Mouse (Mus musculus): ENCODE measurements at regions not wholly inside any gene's neighbourhood (a gene's known extent, or its start where the extent isn't known, plus 50 kb on each side); places are given as distances from the start of the nearest gene placed in this dataset.

- TF ChIP-seq CEBPB (IDR thresholded peaks at IDR 0.05; ENCODE audit: low read depth): no peak
- TF ChIP-seq USF1 (IDR thresholded peaks at IDR 0.05; ENCODE audit: low read depth): no peak
- no peak for TF ChIP-seq MAX (IDR thresholded peaks at IDR 0.05)
- TF ChIP-seq MYOG (IDR thresholded peaks at IDR 0.05; ENCODE audit: control insufficient read depth, extremely low read depth, insufficient read length): no peak
- no peaks in the 10 kb centered on the region for H3K79me3 ChIP-seq (ENCODE audit: low read depth)
- no peak overlapping the region for H3K4me3 ChIP-seq (ENCODE audit: insufficient read depth, poor library complexity, severe bottlenecking)
- H3K36me3 ChIP-seq (ENCODE audit: control insufficient read depth, insufficient read depth): no peaks in the 10 kb centered on the region
- H3ac ChIP-seq (ENCODE audit: control insufficient read depth, insufficient read length, low read depth): no peak overlapping the region
- no peaks in the 10 kb centered on the region for H3K79me2 ChIP-seq (ENCODE audit: control insufficient read depth, insufficient read depth)
- H3K27me3 ChIP-seq (ENCODE audit: control insufficient read depth, insufficient read depth, insufficient read length): no peaks in the 10 kb centered on the region
Observed at GRCm38 (mm10) chr6:101904234-101905028, 526.7 kb upstream of the Pdzrn3 start.

- no peaks in the 10 kb centered on the region for H3K79me2 ChIP-seq (ENCODE audit: control insufficient read depth, insufficient read depth)
- H3K79me3 ChIP-seq (ENCODE audit: low read depth): no peaks in the 10 kb centered on the region
- TF ChIP-seq MYOD1 (IDR thresholded peaks at IDR 0.05; ENCODE audit: control insufficient read depth, insufficient read length, low read depth): no peak
- no peak for TF ChIP-seq MAX (IDR thresholded peaks at IDR 0.05)
- no peak for TF ChIP-seq FOSL1 (IDR thresholded peaks at IDR 0.05; ENCODE audit: insufficient read depth, low read length, poor library complexity, severe bottlenecking)
- TF ChIP-seq USF1 (IDR thresholded peaks at IDR 0.05; ENCODE audit: low read depth): no peak
- no peak for TF ChIP-seq CTCF (IDR thresholded peaks at IDR 0.05; ENCODE audit: control insufficient read depth, insufficient read depth, insufficient read length)
- no peak for TF ChIP-seq CEBPB (IDR thresholded peaks at IDR 0.05; ENCODE audit: low read depth)
- no peak for TF ChIP-seq MYOG (IDR thresholded peaks at IDR 0.05; ENCODE audit: control insufficient read depth, extremely low read depth, insufficient read length)
- no peak overlapping the region for H3ac ChIP-seq (ENCODE audit: control insufficient read depth, insufficient read length, low read depth)
- H3K4me3 ChIP-seq (ENCODE audit: insufficient read depth, poor library complexity, severe bottlenecking): no peak overlapping the region
- H3K27me3 ChIP-seq (ENCODE audit: control insufficient read depth, insufficient read depth, insufficient read length): no peaks in the 10 kb centered on the region
- H3K36me3 ChIP-seq (ENCODE audit: control insufficient read depth, insufficient read depth): no peaks in the 10 kb centered on the region
Observed at GRCm38 (mm10) chr6:101902276-101902675, 524.6 kb upstream of the Pdzrn3 start.

- no peak for TF ChIP-seq MAX (IDR thresholded peaks at IDR 0.05)
- TF ChIP-seq USF1 (IDR thresholded peaks at IDR 0.05; ENCODE audit: low read depth): no peak
- no peak for TF ChIP-seq CEBPB (IDR thresholded peaks at IDR 0.05; ENCODE audit: low read depth)
- TF ChIP-seq MYOG (IDR thresholded peaks at IDR 0.05; ENCODE audit: control insufficient read depth, extremely low read depth, insufficient read length): no peak
- TF ChIP-seq CTCF (IDR thresholded peaks at IDR 0.05; ENCODE audit: control insufficient read depth, insufficient read depth, insufficient read length): no peak
- TF ChIP-seq MYOD1 (IDR thresholded peaks at IDR 0.05; ENCODE audit: control insufficient read depth, insufficient read length, low read depth): no peak
- TF ChIP-seq FOSL1 (IDR thresholded peaks at IDR 0.05; ENCODE audit: insufficient read depth, low read length, poor library complexity, severe bottlenecking): no peak
- Histone ChIP-seq H3K36me3 (ENCODE audit: control insufficient read depth, insufficient read depth) (no peaks in the 10 kb centered on the region), H3ac (ENCODE audit: control insufficient read depth, insufficient read length, low read depth) (no peak overlapping the region), H3K4me3 (ENCODE audit: insufficient read depth, poor library complexity, severe bottlenecking) (no peak overlapping the region), H3K79me3 (ENCODE audit: low read depth) (no peaks in the 10 kb centered on the region), H3K79me2 (ENCODE audit: control insufficient read depth, insufficient read depth) (no peaks in the 10 kb centered on the region), H3K27me3 (ENCODE audit: control insufficient read depth, insufficient read depth, insufficient read length) (no peaks in the 10 kb centered on the region)
Observed at GRCm38 (mm10) chr6:101898544-101898943, 520.8 kb upstream of the Pdzrn3 start.

- no peak overlapping the region for H3K4me3 ChIP-seq (ENCODE audit: insufficient read depth, poor library complexity, severe bottlenecking)
- no peaks in the 10 kb centered on the region for H3K27me3 ChIP-seq (ENCODE audit: control insufficient read depth, insufficient read depth, insufficient read length)
- H3ac ChIP-seq (ENCODE audit: control insufficient read depth, insufficient read length, low read depth): no peak overlapping the region
- no peaks in the 10 kb centered on the region for H3K36me3 ChIP-seq (ENCODE audit: control insufficient read depth, insufficient read depth)
- H3K79me3 ChIP-seq (ENCODE audit: low read depth): no peaks in the 10 kb centered on the region
- no peaks in the 10 kb centered on the region for H3K79me2 ChIP-seq (ENCODE audit: control insufficient read depth, insufficient read depth)
- TF ChIP-seq USF1 (IDR thresholded peaks at IDR 0.05; ENCODE audit: low read depth) (no peak), CEBPB (IDR thresholded peaks at IDR 0.05; ENCODE audit: low read depth) (no peak), CTCF (IDR thresholded peaks at IDR 0.05; ENCODE audit: control insufficient read depth, insufficient read depth, insufficient read length) (no peak), MYOD1 (IDR thresholded peaks at IDR 0.05; ENCODE audit: control insufficient read depth, insufficient read length, low read depth) (no peak), MAX (IDR thresholded peaks at IDR 0.05) (no peak), FOSL1 (IDR thresholded peaks at IDR 0.05; ENCODE audit: insufficient read depth, low read length, poor library complexity, severe bottlenecking) (no peak), MYOG (IDR thresholded peaks at IDR 0.05; ENCODE audit: control insufficient read depth, extremely low read depth, insufficient read length) (no peak)
Observed at GRCm38 (mm10) chr6:101890655-101891054, 513.0 kb upstream of the Pdzrn3 start.

- Histone ChIP-seq H3K27me3 (ENCODE audit: control insufficient read depth, insufficient read depth, insufficient read length) (no peaks in the 10 kb centered on the region), H3K79me3 (ENCODE audit: low read depth) (no peaks in the 10 kb centered on the region), H3K79me2 (ENCODE audit: control insufficient read depth, insufficient read depth) (no peaks in the 10 kb centered on the region), H3K4me3 (ENCODE audit: insufficient read depth, poor library complexity, severe bottlenecking) (no peak overlapping the region), H3ac (ENCODE audit: control insufficient read depth, insufficient read length, low read depth) (no peak overlapping the region), H3K36me3 (ENCODE audit: control insufficient read depth, insufficient read depth) (no peaks in the 10 kb centered on the region)
- TF ChIP-seq MAX (IDR thresholded peaks at IDR 0.05): no peak
- TF ChIP-seq CTCF (IDR thresholded peaks at IDR 0.05; ENCODE audit: control insufficient read depth, insufficient read depth, insufficient read length): no peak
- no peak for TF ChIP-seq USF1 (IDR thresholded peaks at IDR 0.05; ENCODE audit: low read depth)
- no peak for TF ChIP-seq FOSL1 (IDR thresholded peaks at IDR 0.05; ENCODE audit: insufficient read depth, low read length, poor library complexity, severe bottlenecking)
- no peak for TF ChIP-seq MYOD1 (IDR thresholded peaks at IDR 0.05; ENCODE audit: control insufficient read depth, insufficient read length, low read depth)
- no peak for TF ChIP-seq CEBPB (IDR thresholded peaks at IDR 0.05; ENCODE audit: low read depth)
- no peak for TF ChIP-seq MYOG (IDR thresholded peaks at IDR 0.05; ENCODE audit: control insufficient read depth, extremely low read depth, insufficient read length)
Observed at GRCm38 (mm10) chr6:101882938-101883337, 505.2 kb upstream of the Pdzrn3 start.
